Mouse (Mus musculus) T-helper 2 cell (primary cell): ENCODE data around the gene Bpifb3.

Experiments used
- in situ Hi-C: fragments of 300-600 bp; cut with MboI, MseI; formaldehyde crosslinking; loops from one replicate; pipeline ENCODE4 v1.15.1; 2025; ENCODE audit warnings: high pct_unique_total_duplicates

Gene Bpifb3

GRCm38 (mm10) chr2:153917930-153918329, at the start of gene Bpifb3:
TSS of gene Bpifb3 (plus strand) at chr2:153918230.
- in situ Hi-C loops: no loop called here

GRCm38 (mm10) chr2:153870984-153871383, 47.0 kb upstream of the Bpifb3 start, which contains the start of gene Sun5:
TSS of gene Sun5 (minus strand) at chr2:153871084.
- in situ Hi-C loops: no loop called here

DNA sequence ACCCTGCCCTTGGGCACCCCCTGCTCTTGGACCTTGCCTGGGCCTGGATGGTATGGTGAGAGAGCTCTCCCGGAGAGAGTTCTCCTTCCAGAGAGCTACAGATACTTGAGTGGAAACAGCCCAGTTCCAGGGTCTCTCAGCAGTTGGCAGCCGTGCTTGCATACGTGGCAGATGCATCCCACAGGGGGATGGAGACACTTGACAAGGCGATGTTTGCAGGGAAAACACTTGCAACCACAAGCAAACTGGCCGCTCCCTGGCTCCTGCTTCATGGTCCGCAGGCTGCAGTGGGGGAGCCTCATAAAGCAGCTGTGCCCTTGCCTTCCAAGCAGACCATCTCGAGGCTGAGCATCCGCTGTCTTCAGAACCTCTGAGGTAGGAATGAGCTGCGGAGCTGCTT, 43.3 kb upstream of the Bpifb3 start, which contains the start of gene Bpifb2:
Gene Bpifb2 (plus strand): TSS at position 301 of the 400 bp plus-strand sequence.
- in situ Hi-C loops: no loop called here

- in situ Hi-C loops: no loop called here
Measured at GRCm38 (mm10) chr2:153899111-153899510, 18.9 kb upstream of the Bpifb3 start.

GRCm38 (mm10) chr2:153900088-153900487, 17.9 kb upstream of the Bpifb3 start, which contains the start of gene Bpifb6:
TSS of gene Bpifb6 (plus strand) at chr2:153900388.
- in situ Hi-C loops: no loop called here

GRCm38 (mm10) chr2:153902726-153903125, 15.3 kb upstream of the Bpifb3 start:
- in situ Hi-C loops: no loop called here

DNA sequence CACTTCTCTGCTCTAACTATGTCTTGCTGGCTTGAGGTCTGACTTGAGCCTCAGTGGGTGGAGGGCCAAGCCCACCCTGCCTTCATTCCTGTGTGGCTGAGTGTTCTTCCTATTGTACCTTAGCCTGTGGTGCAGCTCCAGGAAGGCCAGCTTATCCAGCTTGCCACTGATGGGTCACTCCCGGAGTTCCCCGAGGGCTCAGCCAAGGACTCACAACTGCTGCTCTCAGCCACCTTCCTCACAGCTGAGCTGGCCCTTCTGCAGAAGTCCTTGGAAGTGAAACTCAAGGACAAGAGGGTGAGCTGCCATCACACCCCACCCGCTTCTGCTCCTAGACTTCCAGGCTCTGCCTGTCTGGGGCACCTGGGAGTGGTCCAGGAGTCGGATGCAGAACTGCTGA, 11.4 kb upstream of the Bpifb3 start:
- in situ Hi-C loops: no loop called here

- in situ Hi-C loops: no loop called here
Measured at GRCm38 (mm10) chr2:153914151-153914550, 3.9 kb upstream of the Bpifb3 start.

DNA sequence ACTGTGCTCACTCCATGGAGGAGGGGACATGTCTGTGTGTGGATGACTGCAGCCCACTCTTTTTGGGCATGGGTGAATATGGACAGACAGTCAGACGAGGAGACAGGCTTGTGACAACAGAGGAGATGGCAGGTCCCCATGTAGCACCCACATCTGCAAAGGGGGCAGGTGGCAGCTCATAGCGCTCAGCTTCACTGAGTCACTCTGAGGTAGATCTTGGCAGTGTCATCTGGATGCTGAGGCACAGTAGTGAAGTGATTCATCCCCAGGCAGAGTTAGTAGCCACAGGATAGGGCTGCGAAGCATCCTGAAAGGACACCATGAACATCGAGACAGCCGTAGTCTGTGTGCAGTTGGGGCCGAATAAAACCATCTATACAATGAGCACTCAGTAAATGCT, 3.2 kb downstream of the Bpifb3 start:
- in situ Hi-C loops: no loop called here

- in situ Hi-C loops: loop anchor here (10.0 kb wide), 1 partner anchor 255 kb away; no protein-coding TSS in a partner anchor
Measured at GRCm38 (mm10) chr2:153929871-153930413, 11.9 kb downstream of the Bpifb3 start.

- in situ Hi-C loops: loop anchor here (10.0 kb wide), 1 partner anchor 256 kb away; no protein-coding TSS in a partner anchor
Measured at GRCm38 (mm10) chr2:153931125-153931524, 13.1 kb downstream of the Bpifb3 start.

- in situ Hi-C loops: loop anchor here (10.0 kb wide), 1 partner anchor 259 kb away; no protein-coding TSS in a partner anchor
Measured at GRCm38 (mm10) chr2:153933311-153933710, 15.3 kb downstream of the Bpifb3 start.

- in situ Hi-C loops: loop anchor here (10.0 kb wide), 1 partner anchor 261 kb away; no protein-coding TSS in a partner anchor
Measured at GRCm38 (mm10) chr2:153935348-153935747, 17.3 kb downstream of the Bpifb3 start.

- in situ Hi-C loops: loop anchor here (10.0 kb wide), 1 partner anchor 263 kb away; no protein-coding TSS in a partner anchor
Measured at GRCm38 (mm10) chr2:153937843-153938242, 19.8 kb downstream of the Bpifb3 start, which contains the start of gene Bpifb4. TSS of gene Bpifb4 (plus strand) at chr2:153938212.

- in situ Hi-C loops: no loop called here
Measured at GRCm38 (mm10) chr2:153943537-153943936, 25.5 kb downstream of the Bpifb3 start.

DNA sequence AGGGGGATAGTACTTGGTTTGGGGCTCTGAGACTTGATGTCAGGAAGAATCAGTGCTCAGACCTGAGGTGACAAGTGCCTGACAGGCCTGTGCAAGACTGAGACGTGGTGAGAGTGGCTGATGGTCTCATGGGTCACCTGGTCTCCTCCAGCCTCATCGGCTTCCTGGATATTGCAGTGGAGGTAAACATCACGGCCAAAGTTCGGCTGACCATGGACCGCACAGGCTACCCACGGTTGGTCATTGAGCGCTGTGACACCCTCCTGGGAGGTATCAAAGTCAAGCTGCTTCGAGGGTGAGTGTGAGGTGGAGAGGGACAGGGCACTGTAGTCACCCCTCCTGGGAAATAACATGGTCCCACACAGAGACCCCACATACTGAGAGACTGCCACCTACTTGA, 26.5 kb downstream of the Bpifb3 start:
- in situ Hi-C loops: no loop called here

DNA sequence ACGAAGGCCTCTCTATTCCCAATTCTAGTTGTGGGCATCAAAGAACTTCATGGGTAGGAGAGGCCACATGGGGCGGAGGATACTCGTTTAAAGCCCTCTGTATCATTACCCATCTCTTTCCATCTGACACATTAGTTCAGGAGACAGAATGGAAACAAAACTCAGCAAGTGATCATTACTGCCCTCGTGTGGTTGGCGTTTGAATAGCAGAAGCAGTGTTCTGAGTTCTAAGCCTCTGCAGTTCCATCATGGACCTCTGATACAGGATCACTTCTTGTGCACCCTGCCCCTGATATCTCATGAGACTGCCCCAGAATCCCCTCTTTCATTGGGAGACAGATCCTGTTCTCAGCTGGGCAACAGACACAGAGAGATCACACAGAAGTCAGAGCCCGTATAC, 34.9 kb downstream of the Bpifb3 start:
- in situ Hi-C loops: no loop called here

DNA sequence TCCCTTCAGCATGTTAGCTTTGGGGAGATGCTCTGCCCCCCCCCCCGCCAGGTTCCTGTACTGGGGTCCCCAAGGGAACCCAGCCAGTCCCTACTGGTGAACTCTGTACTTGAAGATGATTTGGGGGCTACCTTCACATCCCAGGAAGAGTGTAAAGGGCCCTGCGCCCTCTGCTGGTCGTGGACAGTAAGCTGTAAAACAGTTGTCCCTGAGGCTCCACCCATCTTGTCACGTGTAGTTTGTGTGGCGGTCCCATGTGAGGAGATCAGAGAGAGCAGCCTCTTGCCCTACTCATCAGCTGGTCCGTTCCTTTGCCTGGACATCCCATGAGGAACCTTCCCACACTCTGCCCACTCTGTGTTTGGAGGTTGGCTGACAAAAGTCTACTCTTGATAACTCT, 35.8 kb downstream of the Bpifb3 start:
- in situ Hi-C loops: no loop called here

DNA sequence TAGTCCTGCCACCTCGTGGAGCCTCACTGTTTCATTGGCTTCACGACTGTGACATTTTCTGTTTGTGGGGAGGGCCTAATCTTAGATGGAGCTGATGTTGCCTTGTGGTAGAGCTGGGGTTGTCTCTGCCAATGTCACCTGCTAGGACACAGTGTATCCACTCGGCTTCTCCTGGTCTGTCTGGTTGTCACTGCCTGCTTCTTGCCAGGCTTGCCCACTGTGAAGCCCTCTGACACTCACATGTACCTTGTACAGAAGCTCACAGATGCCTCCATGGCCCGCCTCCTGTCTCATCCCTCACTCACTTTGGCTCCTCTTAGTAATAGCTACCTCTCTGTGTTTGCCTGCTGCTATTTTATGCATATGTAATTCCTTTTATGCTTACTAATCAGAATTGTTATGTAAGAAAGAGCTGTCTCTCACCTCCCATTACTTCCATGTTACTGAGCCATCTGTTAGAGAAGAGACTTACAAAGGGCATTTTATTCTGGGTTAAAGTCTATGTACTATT, 44.8 kb downstream of the Bpifb3 start:
- in situ Hi-C loops: no loop called here

- in situ Hi-C loops: no loop called here
Measured at GRCm38 (mm10) chr2:153963334-153963733, 45.3 kb downstream of the Bpifb3 start.

- in situ Hi-C loops: no loop called here
Measured at GRCm38 (mm10) chr2:153970221-153970620, 52.2 kb downstream of the Bpifb3 start.

DNA sequence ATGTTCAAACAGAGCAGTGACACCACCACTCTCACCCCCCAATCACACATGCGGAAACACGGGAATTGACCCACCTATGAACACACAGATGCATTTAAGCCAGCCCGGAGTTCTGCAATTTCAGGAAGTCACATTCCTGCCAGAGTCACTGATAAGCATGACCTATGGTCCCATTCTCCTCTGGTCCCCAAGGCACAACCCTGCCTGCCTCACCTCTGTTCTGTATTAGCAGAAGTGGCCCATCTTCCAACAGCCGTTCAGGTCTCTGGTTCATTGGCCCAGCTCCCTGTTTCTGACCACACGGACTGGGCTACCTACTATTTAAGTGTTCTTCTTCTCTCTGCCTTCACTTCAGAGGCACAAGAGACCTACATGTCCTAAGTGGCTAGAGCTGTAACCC, 56.6 kb downstream of the Bpifb3 start, which contains the start of gene Bpifa6:
Gene Bpifa6 (plus strand): TSS at position 364 of the 400 bp plus-strand sequence.
- in situ Hi-C loops: no loop called here
